Mouse (Mus musculus) thymus, adult 2 months (tissue): ENCODE data around the gene Fbxo47. TPM values are rescaled to one million over a fixed set of nuclear protein-coding genes. Genes with fewer than 3 reads are reported as not detected.

ENCODE experiments used
- DNase-seq: peaks from one replicate; pipeline ENCODE4 v3.0.0; 2021
- H3K27ac ChIP-seq: fragments of 200-500 bp; 2 replicates; pipeline ENCODE4 v1.5.1; 2012; ENCODE audit warnings: low read length, control low read depth; ENCODE audit not compliant: control insufficient read depth, insufficient read depth
- H3K27me3 ChIP-seq: fragments of 200-500 bp; 2 replicates; pipeline ENCODE4 v1.6.1; 2012; ENCODE audit warnings: mild to moderate bottlenecking, low read length, moderate library complexity, mixed read lengths; ENCODE audit not compliant: control insufficient read depth, insufficient read depth
- H3K36me3 ChIP-seq: fragments of 200-500 bp; 2 replicates; pipeline ENCODE4 v1.6.1; 2012; ENCODE audit warnings: mild to moderate bottlenecking, low read length, moderate library complexity; ENCODE audit not compliant: control insufficient read depth, insufficient read depth
- H3K4me1 ChIP-seq: fragments of 200-500 bp; replicated peaks from 2 replicates; pipeline ENCODE4 v1.6.1; 2012; ENCODE audit warnings: low read length; ENCODE audit not compliant: control insufficient read depth, insufficient read depth
- H3K4me3 ChIP-seq: fragments of 200-500 bp; 2 replicates; pipeline ENCODE4 v1.5.1; 2012; ENCODE audit warnings: mild to moderate bottlenecking, low read length, control low read depth, moderate library complexity; ENCODE audit not compliant: control insufficient read depth, insufficient read depth
- CTCF ChIP-seq: fragments of 200-500 bp; IDR thresholded peaks from 2 replicates; pipeline ENCODE4 v1.5.1; 2012; ENCODE audit warnings: mild to moderate bottlenecking, control low read depth, low read length, moderate library complexity, borderline replicate concordance; ENCODE audit not compliant: control insufficient read depth, poor library complexity, insufficient read depth; ENCODE audit errors: extremely low read depth
- POLR2A ChIP-seq: fragments of 200-500 bp; IDR thresholded peaks from 2 replicates; pipeline ENCODE4 v1.6.1; 2012; ENCODE audit warnings: mild to moderate bottlenecking, low read length, control low read depth, moderate library complexity; ENCODE audit not compliant: control insufficient read depth, poor library complexity, insufficient read depth; ENCODE audit errors: extremely low read depth
- WGBS: fragments of 180-500 bp; shearing (Covaris S2); methylation state at CpG from one replicate; pipeline ENCODE4 v1.1.7; 2018; 5-methylcytosine and 5-hydroxymethylcytosine counted together
- polyA plus RNA-seq: library from polyadenylated mRNA; depleted of rRNA; stranded (reverse); fragments of >200 nt; gene quantifications from 2 replicates; pipeline ENCODE4 v1.2.3, GENCODE M21; 2012

Gene Fbxo47
- polyA plus RNA-seq, 1 experiment = 0.19 TPM

DNA sequence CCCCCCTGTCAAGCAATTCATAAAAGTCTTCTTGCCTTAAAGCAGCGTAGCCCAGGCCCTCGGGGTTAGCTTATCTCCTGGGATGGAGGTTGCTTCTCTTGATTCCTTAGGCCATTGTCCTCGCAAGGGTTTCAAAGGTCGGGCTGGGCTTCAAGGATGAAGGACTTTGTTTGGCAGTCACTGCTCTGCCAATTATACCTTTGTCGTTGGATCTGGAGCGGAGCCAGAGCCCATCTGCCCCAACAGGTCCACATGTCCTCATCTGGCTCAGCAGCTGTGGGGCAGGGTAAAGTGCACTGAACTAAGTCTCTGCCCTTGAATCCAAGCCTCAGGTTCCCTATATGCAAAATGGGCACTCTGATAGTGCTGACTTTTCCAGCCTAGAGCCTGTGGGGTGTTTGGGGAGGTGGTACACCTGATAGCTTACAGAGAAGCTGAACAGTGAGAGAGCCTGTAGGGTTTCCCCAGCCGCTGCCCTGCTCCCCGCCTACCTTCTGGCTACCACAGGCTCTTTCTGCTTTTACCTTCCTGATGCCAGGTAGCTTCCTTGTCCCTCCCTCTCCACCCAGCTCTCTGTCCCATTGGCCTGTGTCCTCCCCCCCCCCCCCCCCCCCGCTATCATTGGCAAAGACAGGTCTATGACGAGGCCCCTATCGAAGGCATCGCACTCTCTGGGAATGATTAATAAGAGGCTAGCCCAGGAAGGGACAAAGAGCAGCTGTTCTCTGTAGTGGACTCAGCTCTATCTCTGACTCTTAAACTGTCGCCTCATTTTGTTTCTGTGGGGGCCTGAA, 72.2 kb downstream of the Fbxo47 start:
- H3K27me3 ChIP-seq = no peaks in the 10 kb centered on the region
- peaks cover 46% of the 10 kb centered on the region for H3K4me1 ChIP-seq
- no peak overlapping the region for H3K4me3 ChIP-seq
- peaks cover 25% of the 10 kb centered on the region for H3K36me3 ChIP-seq
- 85% methylated on average over 13 of the region's 13 CpGs for WGBS
- no peak overlapping the region for H3K27ac ChIP-seq
- TF ChIP-seq POLR2A (no peak), CTCF (no peak)
- no peak for DNase-seq

DNA sequence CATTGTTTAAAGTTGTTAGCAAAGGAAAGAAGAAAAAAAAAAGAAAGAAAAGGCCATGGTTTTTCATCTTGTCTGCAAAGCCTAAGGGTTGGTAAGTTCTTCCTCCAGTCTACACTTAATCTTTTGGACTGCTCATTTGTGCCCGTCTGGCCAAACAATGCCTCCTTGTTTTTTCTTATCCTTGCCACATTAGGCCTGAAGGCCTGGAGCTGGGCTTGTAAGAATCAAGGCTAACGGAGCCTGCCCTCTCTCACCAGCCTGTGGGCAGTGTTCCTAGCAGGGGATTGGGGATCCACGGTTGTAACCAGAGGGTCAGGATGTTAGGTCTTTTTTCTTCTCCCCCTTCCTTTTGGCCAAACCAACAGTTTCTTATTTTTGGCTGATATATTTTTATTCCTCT, 73.0 kb downstream of the Fbxo47 start:
- Histone ChIP-seq H3K4me1 (peaks cover 54% of the 10 kb centered on the region), H3K27ac (no peak overlapping the region), H3K27me3 (no peaks in the 10 kb centered on the region), H3K36me3 (peaks cover 17% of the 10 kb centered on the region), H3K4me3 (no peak overlapping the region)
- 62% methylated on average over 3 of the region's 3 CpGs for WGBS
- TF ChIP-seq CTCF (no peak), POLR2A (no peak)
- no peak for DNase-seq

DNA sequence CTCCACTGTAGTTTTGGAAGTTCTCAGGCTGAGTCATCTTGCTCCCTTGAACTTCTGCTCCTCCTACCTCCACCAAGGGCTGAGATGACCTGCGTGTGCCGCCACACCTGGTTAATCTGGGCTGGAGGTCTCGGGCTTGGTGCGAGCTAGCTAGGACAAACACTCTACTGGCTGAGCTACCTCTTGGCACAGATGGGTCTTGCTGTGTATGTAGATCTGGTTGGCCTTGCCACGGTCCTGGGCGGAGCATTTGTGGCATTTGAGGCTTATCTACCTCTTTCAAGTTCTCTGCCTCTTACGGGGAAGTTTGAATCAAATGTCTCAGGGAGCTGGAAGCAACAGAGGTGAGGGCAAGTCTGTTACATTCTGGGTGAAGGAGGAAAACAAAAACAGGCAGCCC, 73.6 kb downstream of the Fbxo47 start:
- DNase-seq = peak; percentile 37
- 3% methylated on average over 7 of the region's 7 CpGs for WGBS
- H3K4me1 ChIP-seq = peaks cover 59% of the 10 kb centered on the region
- H3K4me3 ChIP-seq = no peak overlapping the region
- H3K27ac ChIP-seq = peak overlapping the region; percentile 12; the same call in 1 of the 2 replicates
- no peaks in the 10 kb centered on the region for H3K27me3 ChIP-seq
- no peak for TF ChIP-seq POLR2A
- peaks cover 11% of the 10 kb centered on the region for H3K36me3 ChIP-seq

DNA sequence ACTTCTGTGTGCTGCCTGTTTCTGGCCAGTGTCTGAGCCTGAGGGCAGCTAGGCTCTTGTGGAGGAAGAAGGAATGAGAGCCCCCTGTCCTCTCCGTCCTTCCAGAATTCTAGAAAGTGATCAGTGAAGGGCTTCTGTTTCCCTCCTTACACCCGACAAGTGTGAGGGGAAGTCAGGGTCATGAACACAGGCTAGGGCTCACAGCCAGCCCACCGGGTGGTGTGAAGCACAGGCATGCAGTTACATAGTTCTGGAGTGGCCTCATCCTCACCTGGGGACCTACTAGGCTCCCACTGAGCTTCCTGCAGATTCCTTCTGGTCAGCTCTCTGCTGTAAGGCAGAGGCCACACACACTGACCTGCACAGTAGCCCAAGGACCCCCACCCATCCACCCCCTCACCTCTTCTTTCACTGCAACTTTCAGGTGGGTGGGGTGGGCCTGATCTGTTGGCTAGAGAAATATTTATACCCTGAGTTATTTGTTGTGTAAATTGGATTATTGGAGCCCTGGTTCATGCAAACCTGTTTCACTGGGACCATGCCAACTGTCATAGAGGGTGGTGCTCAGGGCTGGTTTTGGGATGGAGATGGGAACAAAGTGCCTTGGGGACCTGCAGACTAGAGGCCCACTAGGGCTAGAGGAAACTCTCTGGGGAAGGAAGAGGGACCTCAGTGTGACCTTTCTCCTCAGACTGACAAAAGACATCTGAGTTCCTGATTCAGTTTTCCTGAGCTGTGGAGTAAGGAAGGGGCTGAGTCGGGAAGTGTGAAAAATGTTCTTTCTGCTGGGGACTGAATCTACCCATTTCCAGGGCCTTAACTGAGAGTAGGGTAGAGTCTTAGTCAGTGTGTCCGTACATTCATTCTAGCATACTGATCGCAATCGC, 74.5 kb downstream of the Fbxo47 start:
- Histone ChIP-seq H3K4me3 (no peak overlapping the region), H3K4me1 (peaks cover 64% of the 10 kb centered on the region), H3K36me3 (peaks cover 6% of the 10 kb centered on the region; the same call in 1 of the 2 replicates), H3K27ac (peak overlapping the region; percentile 0; the same call in 1 of the 2 replicates), H3K27me3 (no peaks in the 10 kb centered on the region)
- no peak for TF ChIP-seq POLR2A
- no peak for TF ChIP-seq CTCF
- DNase-seq = no peak
- 64% methylated on average over 7 of the region's 7 CpGs for WGBS

DNA sequence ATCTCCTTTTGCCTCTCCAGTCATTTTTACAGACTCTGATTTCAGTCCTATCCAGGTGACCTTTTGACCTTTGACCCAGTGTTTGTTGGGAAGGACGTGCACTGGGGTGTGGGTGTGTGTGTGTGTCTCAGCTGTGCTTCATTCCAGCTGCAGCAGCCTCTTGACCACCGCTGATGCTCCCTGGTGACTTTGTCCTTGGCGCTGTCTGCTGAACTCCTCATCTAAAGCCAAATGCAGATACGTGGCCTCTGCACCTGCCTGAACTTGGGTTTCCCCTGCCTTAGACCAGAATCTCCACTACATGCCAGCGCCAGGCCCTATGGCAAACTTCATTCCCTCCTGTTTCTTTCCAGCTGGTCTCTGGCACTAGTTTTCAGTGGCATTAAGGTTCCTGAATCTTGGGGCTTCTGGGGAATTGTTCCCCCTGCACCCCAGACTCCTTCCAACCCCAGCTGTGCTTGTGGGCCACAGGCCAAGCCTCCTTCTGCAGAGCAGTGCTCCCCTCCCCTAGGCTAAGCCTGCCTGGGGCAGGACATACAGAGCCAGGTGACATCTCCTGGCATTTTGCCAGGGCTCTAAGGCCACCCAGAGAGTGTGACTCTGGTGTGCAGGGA, 75.2 kb downstream of the Fbxo47 start:
- TF ChIP-seq POLR2A (no peak), CTCF (no peak)
- Histone ChIP-seq H3K27me3 (no peaks in the 10 kb centered on the region), H3K27ac (peak overlapping the region; percentile 0; the same call in 1 of the 2 replicates), H3K4me3 (no peak overlapping the region), H3K36me3 (no peaks in the 10 kb centered on the region), H3K4me1 (peaks cover 64% of the 10 kb centered on the region)
- no peak for DNase-seq
- 43% methylated on average over 5 of the region's 5 CpGs for WGBS

DNA sequence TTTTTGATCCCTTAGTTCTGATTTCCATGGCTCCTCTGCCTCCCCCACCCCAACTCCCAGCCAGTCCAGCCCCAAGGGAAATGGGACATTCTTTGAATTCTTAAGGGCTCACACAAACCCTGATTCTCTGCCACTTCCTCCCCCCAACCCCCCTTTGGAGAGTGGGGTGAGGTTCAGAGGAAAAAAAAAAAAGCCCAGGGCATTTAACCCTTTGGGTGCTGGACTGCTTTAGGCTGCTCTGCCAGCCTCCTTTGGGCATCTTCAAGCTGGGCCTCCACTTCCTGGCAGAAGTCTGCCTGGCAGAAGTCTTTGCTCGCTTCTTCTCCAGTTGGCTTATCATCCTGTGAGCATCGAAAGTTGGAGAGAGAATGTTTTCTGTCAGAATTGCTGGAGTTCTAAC, 75.9 kb downstream of the Fbxo47 start:
- 14% methylated on average over 2 of the region's 2 CpGs for WGBS

More for the DNA sequence above, 75.9 kb downstream of the Fbxo47 start:
- H3K27ac ChIP-seq = peak overlapping the region; percentile 37; the same call in 1 of the 2 replicates
- H3K36me3 ChIP-seq = no peaks in the 10 kb centered on the region
- no peaks in the 10 kb centered on the region for H3K27me3 ChIP-seq
- peaks cover 64% of the 10 kb centered on the region for H3K4me1 ChIP-seq
- TF ChIP-seq CTCF (no peak), POLR2A (no peak)
- H3K4me3 ChIP-seq = no peak overlapping the region
- peak; percentile 62 for DNase-seq
